Mouse (Mus musculus) stomach, embryonic 14.5 days (tissue): Measurements from ENCODE around the gene B3gnt4. TPM values are rescaled to one million over a fixed set of nuclear protein-coding genes. Genes with fewer than 3 reads are reported as not detected.
"Not testable (repeated sequence)": the region's sequence is repeated elsewhere in the genome, so short reads cannot be mapped to it uniquely, and the experiment has no call there.

Source experiments
- ATAC-seq: fragments of 200-750 bp; cut with Nextera tagmentation; 2 replicates; pipeline ENCODE4 v1.8.0; 2017; ENCODE audit warnings: low read depth, moderate TSS enrichment; ENCODE audit not compliant: insufficient number of reproducible peaks, insufficient read depth, low FRiP score
- H3K27ac ChIP-seq: fragments of 300-500 bp; sonication (generic); 2 replicates; pipeline ENCODE4 v1.5.1; 2014; ENCODE audit warnings: mild to moderate bottlenecking, low read length, moderate library complexity, mixed read lengths
- H3K27me3 ChIP-seq: fragments of 300-500 bp; sonication (generic); 2 replicates; pipeline ENCODE4 v1.6.1; 2014; ENCODE audit warnings: low read length, control low read depth, mixed read lengths; ENCODE audit not compliant: control insufficient read depth, insufficient read depth
- H3K36me3 ChIP-seq: fragments of 300-500 bp; sonication (generic); 2 replicates; pipeline ENCODE4 v1.6.1; 2014; ENCODE audit warnings: mild to moderate bottlenecking, control low read depth, low read length, moderate library complexity, mixed read lengths; ENCODE audit not compliant: control insufficient read depth, insufficient read depth
- H3K4me1 ChIP-seq: fragments of 300-500 bp; sonication (generic); 2 replicates; pipeline ENCODE4 v1.6.1; 2014; ENCODE audit warnings: low read length, control low read depth, mixed read lengths; ENCODE audit not compliant: control insufficient read depth, insufficient read depth
- H3K4me2 ChIP-seq: fragments of 300-500 bp; sonication (generic); replicated peaks from 2 replicates; pipeline ENCODE4 v1.6.1; 2014; ENCODE audit warnings: low read depth, low read length, control low read depth
- H3K4me3 ChIP-seq: fragments of 300-500 bp; sonication (generic); 2 replicates; pipeline ENCODE4 v1.5.1; 2014; ENCODE audit warnings: low read depth, low read length, control low read depth
- H3K9ac ChIP-seq: fragments of 300-500 bp; sonication (generic); replicated peaks from 2 replicates; pipeline ENCODE4 v1.6.1; 2014; ENCODE audit warnings: low read depth, mild to moderate bottlenecking, control low read depth, low read length, moderate library complexity, mixed read lengths
- H3K9me3 ChIP-seq: fragments of 300-500 bp; sonication (generic); 2 replicates; pipeline ENCODE4 v1.6.1; 2016; ENCODE audit warnings: low read depth, low read length, control low read depth; ENCODE audit not compliant: control insufficient read depth
- WGBS: fragments of 180-500 bp; shearing (Covaris S2); extraction: QIAGEN DNeasy Blood & Tissue Kit; methylation state at CpG from one replicate; pipeline ENCODE4 v1.1.7; 2014; 5-methylcytosine and 5-hydroxymethylcytosine counted together
- polyA plus RNA-seq: library from polyadenylated mRNA; unstranded; fragments of >200 nt; fragmentation: Nextera tagmentation; extraction: Ambion mirVana; gene quantifications from 2 replicates; pipeline ENCODE4 v1.2.1, GENCODE M21; 2014

B3gnt4 gene
- polyA plus RNA-seq, 1 experiment from 2014 or later: 0.25 TPM

DNA sequence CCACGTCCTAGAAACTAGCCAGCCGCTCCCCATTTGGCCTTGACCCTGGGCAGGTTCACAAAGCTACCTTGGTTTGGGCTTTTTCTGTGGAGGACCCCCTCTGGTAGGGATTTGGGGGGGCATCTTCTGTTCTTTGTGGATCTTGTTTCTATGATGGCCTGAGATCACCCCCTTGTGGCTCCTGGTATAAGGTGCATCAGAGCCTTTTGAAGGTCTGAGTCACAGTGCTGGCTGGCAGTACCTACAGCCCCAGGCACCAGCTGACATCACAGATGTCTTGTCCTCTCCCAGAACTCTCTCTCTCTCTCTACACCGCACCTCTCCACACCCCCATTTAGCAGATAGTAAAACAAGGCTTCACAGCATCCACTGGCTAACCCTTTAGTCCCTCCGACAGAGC lies 10.5 kb upstream of the B3gnt4 start:
- Histone ChIP-seq H3K4me3 (no peak overlapping the region), H3K27ac (no peak overlapping the region), H3K36me3 (no peaks in the 10 kb centered on the region), H3K4me1 (no peaks in the 10 kb centered on the region), H3K27me3 (no peaks in the 10 kb centered on the region), H3K4me2 (no peak overlapping the region), H3K9ac (no peak overlapping the region), H3K9me3 (no peaks in the 10 kb centered on the region)
- ATAC-seq: no peak
- 42% methylated on average over 4 of the region's 4 CpGs for WGBS

DNA sequence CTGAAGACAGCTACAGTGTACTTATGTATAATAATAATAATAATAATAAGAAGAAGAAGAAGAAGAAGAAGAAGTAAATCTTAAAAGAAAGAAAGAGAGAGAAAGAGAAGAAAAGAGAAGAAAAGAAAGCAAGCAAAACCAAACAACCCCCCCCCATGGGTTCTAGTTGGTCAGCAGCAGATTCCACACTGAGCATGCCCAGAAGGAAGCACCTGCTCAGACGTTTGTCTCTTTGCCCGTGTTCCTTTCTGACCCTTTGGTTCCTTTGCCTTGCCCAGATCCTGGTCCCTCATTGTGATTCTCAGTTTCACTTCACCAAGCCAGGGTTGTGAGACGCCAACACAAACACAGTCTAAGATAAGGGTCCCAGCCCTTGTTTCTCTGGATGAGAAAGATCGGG lies 8.3 kb upstream of the B3gnt4 start:
- 61% methylated on average over 4 of the region's 4 CpGs for WGBS
- no peaks in the 10 kb centered on the region for H3K36me3 ChIP-seq
- no peak overlapping the region for H3K4me2 ChIP-seq
- ATAC-seq: no peak
- no peaks in the 10 kb centered on the region for H3K9me3 ChIP-seq
- H3K9ac ChIP-seq: no peak overlapping the region
- H3K27ac ChIP-seq: no peak overlapping the region
- no peaks in the 10 kb centered on the region for H3K4me1 ChIP-seq
- no peaks in the 10 kb centered on the region for H3K27me3 ChIP-seq
- no peak overlapping the region for H3K4me3 ChIP-seq

DNA sequence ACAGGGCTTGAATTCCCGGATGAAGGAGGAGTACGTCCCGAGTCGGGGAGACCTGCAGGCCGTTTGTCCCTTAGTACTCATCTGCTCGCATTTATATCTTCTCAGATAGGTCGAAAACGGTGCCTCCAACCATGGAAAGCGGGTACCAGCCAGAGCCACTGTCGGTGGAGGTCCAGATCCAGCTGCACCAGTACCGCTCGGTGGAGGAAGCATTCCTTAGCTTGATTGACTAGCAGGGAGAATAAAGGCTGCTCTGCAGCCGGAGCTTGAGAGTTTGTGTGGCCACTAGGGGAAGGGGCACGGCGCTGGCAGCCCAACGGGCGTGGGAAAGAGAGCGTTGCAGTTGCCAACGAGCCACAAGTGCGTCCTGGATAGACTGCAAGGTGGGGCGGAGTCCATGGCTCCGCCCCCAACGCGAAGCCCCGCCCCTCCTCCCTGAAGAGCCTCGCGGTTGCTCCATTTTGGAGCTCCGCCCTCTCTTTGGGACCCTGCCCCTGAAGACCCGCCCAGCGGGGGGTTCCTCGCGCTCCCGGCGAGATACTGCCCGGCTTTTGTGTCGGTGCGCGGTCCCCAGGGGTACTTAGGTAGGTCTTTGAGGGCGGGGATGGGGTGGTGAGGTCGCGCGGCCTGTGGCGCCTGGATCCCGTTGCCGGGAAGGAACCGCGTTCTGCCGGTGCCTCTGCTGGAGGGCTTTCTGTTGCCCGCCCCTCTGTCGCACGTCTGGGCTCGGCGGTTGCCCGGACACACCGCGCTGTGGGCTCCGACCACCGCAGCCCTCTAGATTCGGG lies 2.1 kb upstream of the B3gnt4 start:
- Histone ChIP-seq H3K36me3 (no peaks in the 10 kb centered on the region; the same call in 1 of the 2 replicates), H3K27me3 (0 out of 2 replicates have a peak, but pooled peaks cover 3% of the 10 kb centered on the region), H3K9me3 (no peaks in the 10 kb centered on the region), H3K4me3 (peak overlapping the region; percentile 51), H3K4me2 (peak overlapping the region; percentile 84), H3K27ac (no peak overlapping the region), H3K4me1 (no peaks in the 10 kb centered on the region), H3K9ac (peak overlapping the region; percentile 14; the same call in 1 of the 2 replicates)
- peak; percentile 92 for ATAC-seq
- under 1% methylated on average over 58 of the region's 59 CpGs for WGBS

DNA sequence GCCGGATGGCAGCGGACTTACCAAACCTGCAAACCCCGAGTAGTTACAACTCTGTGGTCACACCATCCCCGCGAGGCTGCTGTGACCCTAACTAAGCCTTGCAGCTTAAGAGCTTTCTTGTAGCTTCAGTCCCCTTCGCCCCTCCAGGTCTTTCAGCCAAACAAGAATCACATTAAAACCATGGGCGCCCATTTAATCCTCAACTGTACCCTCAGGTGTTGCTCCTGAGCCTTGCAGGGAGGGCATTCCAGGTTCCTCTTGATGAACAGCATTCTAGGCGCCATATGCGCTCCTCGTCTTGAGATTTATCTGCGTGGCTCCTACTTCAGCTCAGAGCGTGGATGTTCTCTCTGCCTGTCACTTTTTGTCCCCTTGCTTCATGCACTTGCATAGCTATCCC lies 1.3 kb upstream of the B3gnt4 start:
- Histone ChIP-seq H3K27me3 (0 out of 2 replicates have a peak, but pooled peaks cover 3% of the 10 kb centered on the region), H3K4me2 (peak overlapping the region; percentile 84), H3K36me3 (peaks cover 6% of the 10 kb centered on the region), H3K4me3 (peak overlapping the region; percentile 51), H3K9ac (peak overlapping the region; percentile 14; the same call in 1 of the 2 replicates), H3K4me1 (no peaks in the 10 kb centered on the region), H3K27ac (no peak overlapping the region), H3K9me3 (no peaks in the 10 kb centered on the region)
- ATAC-seq: no peak
- 6% methylated on average over 12 of the region's 12 CpGs for WGBS

DNA sequence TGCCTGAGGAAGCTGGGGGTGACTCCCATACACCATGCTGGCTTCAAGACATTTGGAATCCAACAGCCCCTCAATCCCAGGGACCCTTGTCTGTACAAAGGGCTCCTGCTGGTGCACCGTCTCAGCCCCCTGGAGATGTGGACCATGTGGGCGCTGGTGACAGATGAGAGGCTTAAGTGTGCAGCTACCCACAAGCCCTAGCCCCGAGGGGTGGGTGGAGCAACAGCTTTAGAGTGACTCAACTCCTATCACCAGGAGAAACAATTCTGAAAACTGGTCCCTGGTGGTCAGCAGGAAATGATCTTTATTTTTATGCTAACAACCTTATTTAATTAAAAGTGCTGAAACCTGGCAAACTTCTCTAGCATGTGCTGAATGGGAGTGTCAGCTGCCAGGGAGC lies 1.2 kb downstream of the B3gnt4 start:
- H3K27ac ChIP-seq, H3K9me3 ChIP-seq, H3K4me2 ChIP-seq, H3K27me3 ChIP-seq, H3K9ac ChIP-seq, H3K4me1 ChIP-seq, ATAC-seq, H3K4me3 ChIP-seq: not testable (repeated sequence)
- WGBS: 76% methylated on average over 3 of the region's 3 CpGs
- H3K36me3 ChIP-seq: peaks cover 17% of the 10 kb centered on the region

DNA sequence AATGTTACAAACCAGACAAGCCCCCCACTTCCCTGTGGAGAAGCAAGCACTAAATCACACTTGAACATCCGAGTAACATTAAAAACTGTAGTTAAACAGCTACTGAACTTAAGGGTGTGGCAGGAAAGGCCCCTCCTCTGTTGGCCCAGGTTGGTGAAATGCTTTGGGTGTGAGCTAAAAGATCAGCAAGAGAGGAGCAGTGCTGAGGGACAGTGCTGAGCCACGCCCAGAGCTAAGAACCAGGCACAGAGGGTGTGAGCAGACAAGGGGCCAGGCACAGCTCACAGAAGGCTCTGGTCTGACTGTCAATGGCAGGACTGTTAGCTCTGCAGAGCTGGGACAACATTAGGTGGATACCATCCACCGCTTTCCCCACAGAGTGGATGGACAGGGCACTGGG lies 1.8 kb downstream of the B3gnt4 start:
- no peak overlapping the region for H3K4me2 ChIP-seq
- 0 out of 2 replicates have a peak, but pooled peaks cover 3% of the 10 kb centered on the region for H3K27me3 ChIP-seq
- no peaks in the 10 kb centered on the region for H3K9me3 ChIP-seq
- peaks cover 24% of the 10 kb centered on the region for H3K36me3 ChIP-seq
- no peak overlapping the region for H3K9ac ChIP-seq
- WGBS: 66% methylated on average over 3 of the region's 3 CpGs
- no peak overlapping the region for H3K4me3 ChIP-seq
- no peaks in the 10 kb centered on the region for H3K4me1 ChIP-seq
- no peak overlapping the region for H3K27ac ChIP-seq
- no peak for ATAC-seq

DNA sequence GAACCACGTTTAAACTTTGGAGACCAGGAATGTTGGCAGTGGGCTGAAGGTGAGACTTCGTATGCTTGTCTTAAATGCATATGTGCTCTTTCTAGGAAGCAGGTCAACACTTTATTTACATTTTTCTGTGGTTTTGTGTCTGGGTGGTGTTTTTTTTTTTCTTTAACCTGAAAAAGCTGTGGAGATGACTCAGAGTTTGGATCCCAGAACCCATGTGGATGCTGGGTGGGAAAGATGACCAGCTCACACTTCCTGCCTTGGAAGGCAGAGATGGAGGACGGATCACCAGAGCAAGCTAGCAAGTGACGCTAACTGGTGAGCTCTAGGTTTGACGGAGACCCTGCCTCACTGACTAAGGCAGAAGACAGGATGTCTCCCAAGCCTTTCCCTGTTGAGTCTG lies 4.6 kb downstream of the B3gnt4 start:
- Histone ChIP-seq H3K4me2 (no peak overlapping the region), H3K27me3 (no peaks in the 10 kb centered on the region), H3K4me3 (no peak overlapping the region), H3K9me3 (no peaks in the 10 kb centered on the region), H3K27ac (no peak overlapping the region), H3K4me1 (0 out of 2 replicates have a peak, but pooled peaks cover 3% of the 10 kb centered on the region), H3K36me3 (peaks cover 33% of the 10 kb centered on the region), H3K9ac (no peak overlapping the region)
- 82% methylated on average over 5 of the region's 5 CpGs for WGBS
- no peak for ATAC-seq

DNA sequence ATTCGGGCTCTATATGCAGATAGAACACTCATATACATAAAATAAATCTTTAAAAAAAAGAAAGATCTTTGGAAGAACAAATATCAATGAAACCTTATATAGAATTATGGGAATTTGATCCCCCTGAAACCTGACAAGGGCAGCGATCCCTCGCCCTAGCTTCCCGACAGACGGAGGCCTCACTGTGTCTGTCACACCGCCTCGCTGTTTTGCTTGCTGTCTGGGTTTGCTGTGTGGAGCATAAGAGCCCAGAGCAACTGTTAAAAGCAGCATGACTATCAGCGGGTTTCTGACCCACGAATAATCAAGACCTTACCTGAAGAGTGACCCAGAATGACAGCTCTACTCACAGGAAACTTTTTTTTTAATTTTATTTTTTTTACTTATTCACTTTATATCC lies 10.4 kb downstream of the B3gnt4 start:
- peaks cover 16% of the 10 kb centered on the region for H3K36me3 ChIP-seq
- H3K4me2 ChIP-seq: no peak overlapping the region
- H3K4me1 ChIP-seq: peaks cover 10% of the 10 kb centered on the region
- no peak overlapping the region for H3K27ac ChIP-seq
- no peak overlapping the region for H3K9ac ChIP-seq
- WGBS: 87% methylated on average over 9 of the region's 9 CpGs
- no peaks in the 10 kb centered on the region for H3K27me3 ChIP-seq
- H3K9me3 ChIP-seq: no peaks in the 10 kb centered on the region
- no peak for ATAC-seq
- no peak overlapping the region for H3K4me3 ChIP-seq

DNA sequence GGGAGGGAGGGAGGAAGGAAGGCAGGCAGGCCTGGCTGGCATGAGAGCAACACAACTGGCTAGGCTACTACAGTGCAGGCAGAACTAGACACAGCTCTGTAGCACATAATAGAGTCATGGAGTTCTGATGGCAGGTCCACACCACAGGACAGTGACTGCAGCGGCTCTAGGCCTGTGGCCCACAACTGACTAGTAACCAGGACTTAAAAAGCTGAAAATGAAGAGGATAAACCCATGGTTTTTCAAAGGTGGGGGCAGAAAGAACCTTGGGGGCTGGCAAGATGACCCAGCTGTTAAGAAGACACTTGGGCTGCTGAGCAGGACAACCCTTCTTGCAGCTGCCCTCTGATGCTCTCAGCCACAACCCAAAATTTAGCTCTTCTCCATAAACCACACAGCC lies 11.4 kb downstream of the B3gnt4 start:
- Histone ChIP-seq H3K27me3 (no peaks in the 10 kb centered on the region), H3K27ac (no peak overlapping the region), H3K4me2 (no peak overlapping the region), H3K4me1 (peaks cover 10% of the 10 kb centered on the region), H3K9me3 (no peaks in the 10 kb centered on the region), H3K36me3 (peaks cover 13% of the 10 kb centered on the region), H3K4me3 (no peak overlapping the region), H3K9ac (no peak overlapping the region)
- 94% methylated on average over 1 of the region's 1 CpGs for WGBS
- ATAC-seq: no peak
